Comparison of ENCODE assay signal across 9 mouse cellular contexts in the genomic region with DNA sequence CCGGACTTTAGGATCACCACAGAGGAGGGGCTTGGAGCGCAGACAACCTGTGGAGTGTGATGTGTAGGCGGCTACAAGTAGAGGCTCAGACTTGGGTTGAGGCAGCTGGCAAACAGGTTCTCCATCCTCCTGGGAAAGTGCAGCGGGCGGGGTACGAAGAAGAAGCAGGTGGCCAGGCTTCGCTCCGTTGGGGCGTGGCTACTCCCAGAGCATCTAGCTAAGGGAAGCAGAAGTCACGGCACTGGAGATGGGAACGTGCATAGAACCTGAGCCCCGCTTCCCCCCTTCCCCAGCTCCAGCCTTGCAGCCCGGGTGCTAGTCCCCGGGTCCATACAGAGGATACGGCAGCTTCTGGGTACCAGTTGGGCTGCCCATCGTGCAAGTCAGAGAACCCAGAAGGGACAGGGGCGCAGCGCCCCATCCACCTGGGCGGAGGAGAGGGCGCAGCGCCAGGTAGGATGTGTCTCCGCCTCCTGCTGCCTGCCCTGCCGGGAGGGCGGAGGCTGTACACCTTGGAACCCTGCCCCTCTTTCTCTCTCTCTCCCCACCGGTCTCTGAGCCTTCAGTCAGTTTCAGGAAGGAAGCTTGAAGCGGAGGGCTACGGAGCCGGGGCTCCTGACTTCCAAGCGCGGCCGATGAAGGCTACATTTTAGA. TPM values are rescaled to one million over a fixed set of nuclear protein-coding genes. Genes with fewer than 3 reads are reported as not detected.
DNase-seq lines count a peak whose midpoint lies in the region; ATAC-seq and TF ChIP-seq lines count a peak whose summit lies in the region.
"Had no signal": no experiment of that assay in that cellular context is flagged by ENCODE, and none has a peak within 500 bp of the region (broad histone marks: within the 10 kb centered on the region; RNA-seq: fewer than 3 reads in every experiment).

TSS of gene Fut1 (plus strand) at position 248 of the 654 bp plus-strand sequence.

- no peaks in the 10 kb centered on the region for H3K9me3 ChIP-seq in intestine, embryonic 14.5 days (ENCODE audit: control insufficient read depth, low read length)
- H3K9me3 ChIP-seq in stomach, embryonic 14.5 days (ENCODE audit: control insufficient read depth, low read depth, low read length): no peaks in the 10 kb centered on the region

- 8% methylated on average over 31 of the region's 31 CpGs for WGBS in intestine, embryonic 14.5 days
- 5% methylated on average over 30 of the region's 31 CpGs for WGBS in stomach, embryonic 14.5 days

- peak within 1 kb of the TSS; percentile 32 for H3K4me2 ChIP-seq in intestine, embryonic 14.5 days (ENCODE audit: low read length)
- peak within 1 kb of the TSS; percentile 44 for H3K4me2 ChIP-seq in stomach, embryonic 14.5 days (replicated peaks; ENCODE audit: low read depth, low read length)

- H3K9ac ChIP-seq in intestine, embryonic 14.5 days (ENCODE audit: low read length): no peak within 1 kb of the TSS
- no peak within 1 kb of the TSS for H3K9ac ChIP-seq in stomach, embryonic 14.5 days (replicated peaks; ENCODE audit: low read depth, low read length)

- H3K27ac ChIP-seq in intestine, embryonic 14.5 days (ENCODE audit: low read depth): no peak within 1 kb of the TSS
- H3K27ac ChIP-seq in stomach, embryonic 14.5 days (ENCODE audit: low read length): peak within 1 kb of the TSS; percentile 7; the same call in 1 of the 2 replicates
- no peak within 1 kb of the TSS for H3K27ac ChIP-seq in layer of hippocampus, adult 2 months

- peak; percentile 46 to 61 for DNase-seq in cerebellum, postnatal 25 days
- DNase-seq in cerebellum, adult 11 months: no peak
- peak; percentile 31 for DNase-seq in right cerebral cortex, adult 18-20 months
- DNase-seq in right cerebral cortex, postnatal 10 days (ENCODE audit: low spot score in 2 of 2): no peak
- peak; percentile 72 for DNase-seq in intestine, embryonic 14.5 days (ENCODE audit: low spot score)
- DNase-seq in layer of hippocampus, adult 2 months (ENCODE audit: low spot score in 2 of 2): no peak
- DNase-seq in spleen, postnatal 10 days (ENCODE audit: low spot score in 2 of 2): no peak

- H3K4me1 ChIP-seq in intestine, embryonic 14.5 days (replicated peaks; ENCODE audit: control insufficient read depth, insufficient read depth, low read length): no peaks in the 10 kb centered on the region
- peaks cover 6% of the 10 kb centered on the region; the same call in 1 of the 2 replicates for H3K4me1 ChIP-seq in stomach, embryonic 14.5 days (ENCODE audit: control insufficient read depth, insufficient read depth, low read length)

- H3K36me3 ChIP-seq in intestine, embryonic 14.5 days (ENCODE audit: control insufficient read depth, insufficient read depth, low read length): no peaks in the 10 kb centered on the region
- H3K36me3 ChIP-seq in stomach, embryonic 14.5 days (ENCODE audit: control insufficient read depth, insufficient read depth, low read length): no peaks in the 10 kb centered on the region

- ATAC-seq in intestine, embryonic 14.5 days (replicated peaks; ENCODE audit: low FRiP score, low TSS enrichment, low read depth): peak; percentile 62
- peak; percentile 71 for ATAC-seq in stomach, embryonic 14.5 days (ENCODE audit: insufficient number of reproducible peaks, insufficient read depth, low FRiP score, low read depth)

- TF ChIP-seq CTCF in layer of hippocampus, adult 2 months (conservative IDR thresholded peaks at IDR 0.05): no peak

- H3K4me3 ChIP-seq in intestine, embryonic 14.5 days (ENCODE audit: low read depth, low read length): peak within 1 kb of the TSS; percentile 6; the same call in 1 of the 2 replicates
- no peak within 1 kb of the TSS; the same call in 1 of the 2 replicates for H3K4me3 ChIP-seq in stomach, embryonic 14.5 days (ENCODE audit: low read depth, low read length)
- H3K4me3 ChIP-seq in layer of hippocampus, adult 2 months: no peak within 1 kb of the TSS

- peaks cover 24% of the 10 kb centered on the region for H3K27me3 ChIP-seq in intestine, embryonic 14.5 days (replicated peaks; ENCODE audit: control insufficient read depth, insufficient read depth, low read length)
- no peaks in the 10 kb centered on the region for H3K27me3 ChIP-seq in stomach, embryonic 14.5 days (ENCODE audit: control insufficient read depth, insufficient read depth, low read length)

RNA-seq across cellular contexts. Expression of gene Fut1, which starts in this region (rescaled TPM):
- 0.65 and 0.70 TPM in 2 replicates for polyA plus RNA-seq in intestine, embryonic 14.5 days (2014; fragmentation: Nextera tagmentation; extraction: Ambion mirVana)
- polyA plus RNA-seq in stomach, embryonic 14.5 days (2014; fragmentation: Nextera tagmentation; extraction: Ambion mirVana): 0.63 and 0.78 TPM in 2 replicates
- total RNA-seq in layer of hippocampus, adult 2 months (2021): not detected
- total RNA-seq: left cerebral cortex, postnatal 14 days had no signal

Comparison
In these comparisons a context has a peak if more than half of its experiments do, and no peak if none do; other contexts are left out.
1. DNase-seq: peak in cerebellum, postnatal 25 days (2 of 2) and right cerebral cortex, adult 18-20 months (single experiment); none in cerebellum, adult 11 months (single experiment), right cerebral cortex, postnatal 10 days (0 of 2), layer of hippocampus, adult 2 months (0 of 2) and spleen, postnatal 10 days (0 of 2).
2. Peak in DNase-seq, ATAC-seq, H3K4me3 ChIP-seq and H3K4me2 ChIP-seq in intestine, embryonic 14.5 days; RNA of the gene not detected or under 1 TPM.
3. Peak in ATAC-seq, H3K27ac ChIP-seq and H3K4me2 ChIP-seq in stomach, embryonic 14.5 days; RNA of the gene not detected or under 1 TPM.